Mouse (Mus musculus) left cerebral cortex, adult 2 months (tissue): ENCODE data around the gene Erg28. TPM values are rescaled to one million over a fixed set of nuclear protein-coding genes. Genes with fewer than 3 reads are reported as not detected.

ENCODE experiments used
- DNase-seq, 2 experiments: peaks; one replicate each; pipeline ENCODE4 v3.0.0; 2021 to 2022; ENCODE audit warnings: low spot score in 2 of 2, mixed read lengths in 1 of 2; ENCODE audit errors: extremely low spot score in 1 of 2
- H3K27ac ChIP-seq: fragments of 200-600 bp; 2 replicates; pipeline ENCODE4 v1.8.1; 2022
- H3K4me3 ChIP-seq: fragments of 200-600 bp; 2 replicates; pipeline ENCODE4 v1.8.1; 2022
- CTCF ChIP-seq: fragments of 200-600 bp; IDR thresholded peaks from 2 replicates; pipeline ENCODE4 v1.8.1; 2022; ENCODE audit warnings: antibody characterized with exemption, mild to moderate bottlenecking, moderate library complexity
- intact Hi-C: fragments of 180-260 bp; cut with DNase I; formaldehyde crosslinking; loops from one replicate; pipeline ENCODE4 v1.15.1; 2025
- total RNA-seq, 2 experiments: library from RNA; stranded (reverse); gene quantifications; 2 replicates each; pipeline ENCODE4 v1.2.3; 2021

The Erg28 gene
- total RNA-seq, 2 experiments from 2014 or later, result 48.9 to 51.8 TPM

DNA sequence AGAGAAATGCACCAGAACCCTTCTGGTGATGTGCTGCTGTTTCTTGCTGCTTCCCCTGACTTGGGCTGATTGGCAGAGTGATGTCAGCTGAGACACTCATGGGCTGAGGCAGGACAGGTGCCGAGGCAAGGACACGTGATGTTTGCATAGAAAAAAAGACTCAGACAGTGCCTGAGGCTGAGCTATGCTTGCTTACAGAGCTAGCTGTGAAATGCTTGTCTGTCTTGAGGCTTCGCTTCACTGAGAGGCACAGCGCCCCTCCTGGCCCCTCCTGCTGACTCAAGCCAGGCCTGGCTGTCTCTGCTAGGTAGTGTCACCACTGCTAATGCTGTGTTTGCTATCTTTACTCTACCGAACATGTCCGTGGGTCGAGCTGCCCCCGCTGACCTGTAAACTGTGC, 26.3 kb upstream of the Erg28 start:
- no peak for TF ChIP-seq CTCF
- H3K27ac ChIP-seq, result no peak overlapping the region

GRCm38 (mm10) chr12:85848164-85848958, 24.0 kb upstream of the Erg28 start:
- peak; percentile 67 for TF ChIP-seq CTCF
- Histone ChIP-seq H3K27ac (no peak overlapping the region), H3K4me3 (no peak overlapping the region)
- peak; percentile 31 to 45 for DNase-seq
- intact Hi-C loops, result loop anchor here (1.0 to 5.0 kb wide), 2 partner anchors 179 to 231 kb away; partner anchors contain the start of gene Tgfb3

More for the DNA sequence above, 26.3 kb upstream of the Erg28 start:
- no peak for DNase-seq
- no peak overlapping the region for H3K4me3 ChIP-seq
- intact Hi-C loops, result no loop called here

- no peak overlapping the region for H3K4me3 ChIP-seq
- intact Hi-C loops, result no loop called here
- no peak for DNase-seq
- H3K27ac ChIP-seq, result no peak overlapping the region
- no peak; the same call in 1 of the 2 replicates for TF ChIP-seq CTCF
Measured at GRCm38 (mm10) chr12:85839371-85840000, 15.1 kb upstream of the Erg28 start.

DNA sequence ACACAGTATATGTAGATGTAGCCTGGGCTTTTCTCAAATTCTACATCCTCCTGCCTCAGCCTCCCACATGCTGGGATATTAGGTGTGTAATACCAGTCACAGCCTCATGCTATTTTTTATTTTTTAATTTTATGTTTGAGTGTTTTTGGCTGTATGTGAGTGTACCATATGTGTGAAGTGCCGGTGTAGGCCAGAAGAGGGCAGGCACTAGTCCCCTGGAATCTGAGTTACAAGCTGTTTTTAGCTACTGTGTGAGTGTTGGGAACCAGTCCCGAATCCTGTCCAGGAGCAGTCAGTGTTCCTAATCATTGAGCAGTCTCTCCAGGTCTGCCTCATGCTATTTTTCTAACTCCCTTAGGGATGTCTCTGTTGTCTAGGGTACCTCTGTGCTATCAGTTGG, 13.4 kb upstream of the Erg28 start:
- intact Hi-C loops, result no loop called here
- peak; percentile 13 for TF ChIP-seq CTCF
- no peak for DNase-seq
- Histone ChIP-seq H3K27ac (no peak overlapping the region), H3K4me3 (no peak overlapping the region)

- DNase-seq, result no peak
- Histone ChIP-seq H3K4me3 (no peak overlapping the region), H3K27ac (no peak overlapping the region)
- intact Hi-C loops, result no loop called here
- TF ChIP-seq CTCF, result no peak
Measured at GRCm38 (mm10) chr12:85834543-85834942, 10.2 kb upstream of the Erg28 start.

GRCm38 (mm10) chr12:85830691-85831090, 6.3 kb upstream of the Erg28 start:
- Histone ChIP-seq H3K27ac (0 out of 2 replicates have a peak overlapping the region, but pooled peaks have one; percentile 38), H3K4me3 (no peak overlapping the region)
- TF ChIP-seq CTCF, result no peak
- intact Hi-C loops, result no loop called here
- DNase-seq, result no peak

- Histone ChIP-seq H3K27ac (no peak overlapping the region), H3K4me3 (no peak overlapping the region)
- TF ChIP-seq CTCF, result no peak
- no peak for DNase-seq
- intact Hi-C loops, result no loop called here
Measured at GRCm38 (mm10) chr12:85829866-85830265, 5.5 kb upstream of the Erg28 start.

GRCm38 (mm10) chr12:85828856-85829255, 4.5 kb upstream of the Erg28 start:
- no peak overlapping the region for H3K4me3 ChIP-seq
- intact Hi-C loops, result no loop called here
- no peak for TF ChIP-seq CTCF
- H3K27ac ChIP-seq, result no peak overlapping the region
- DNase-seq, result no peak

GRCm38 (mm10) chr12:85825822-85826221, 1.5 kb upstream of the Erg28 start:
- no peak; the same call in 1 of the 2 replicates for TF ChIP-seq CTCF
- peak overlapping the region; percentile 59 for H3K4me3 ChIP-seq
- H3K27ac ChIP-seq, result peak overlapping the region; percentile 96; the same call in 1 of the 2 replicates

DNA sequence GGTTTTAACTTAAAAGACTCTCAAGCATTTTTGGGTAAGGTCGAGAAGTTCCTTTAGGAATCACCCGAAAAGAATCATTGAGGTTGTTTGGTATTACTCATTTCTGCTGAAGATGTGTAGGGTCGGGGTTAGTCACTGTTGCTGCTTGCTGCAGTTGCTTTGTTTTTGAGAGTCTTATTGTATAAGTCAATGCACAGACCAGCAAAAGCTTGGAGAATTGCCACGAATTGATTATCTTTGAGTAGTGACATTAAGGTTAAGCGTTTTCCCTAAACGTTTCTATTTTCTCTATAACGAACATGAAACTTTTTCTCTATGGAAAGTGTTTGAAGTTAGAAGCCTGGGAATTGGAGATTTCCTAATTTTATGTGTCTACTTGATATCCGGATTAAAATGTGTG, 1.0 kb upstream of the Erg28 start:
- DNase-seq, result no peak
- H3K4me3 ChIP-seq, result peak overlapping the region; percentile 59
- peak overlapping the region; percentile 96 for H3K27ac ChIP-seq
- TF ChIP-seq CTCF, result no peak
- intact Hi-C loops, result no loop called here

More at GRCm38 (mm10) chr12:85825822-85826221, 1.5 kb upstream of the Erg28 start:
- intact Hi-C loops, result no loop called here
- no peak for DNase-seq

GRCm38 (mm10) chr12:85822051-85822450, 2.3 kb downstream of the Erg28 start:
- no peak overlapping the region for H3K4me3 ChIP-seq
- TF ChIP-seq CTCF, result peak; percentile 20
- intact Hi-C loops, result no loop called here
- DNase-seq, result no peak
- no peak overlapping the region for H3K27ac ChIP-seq

DNA sequence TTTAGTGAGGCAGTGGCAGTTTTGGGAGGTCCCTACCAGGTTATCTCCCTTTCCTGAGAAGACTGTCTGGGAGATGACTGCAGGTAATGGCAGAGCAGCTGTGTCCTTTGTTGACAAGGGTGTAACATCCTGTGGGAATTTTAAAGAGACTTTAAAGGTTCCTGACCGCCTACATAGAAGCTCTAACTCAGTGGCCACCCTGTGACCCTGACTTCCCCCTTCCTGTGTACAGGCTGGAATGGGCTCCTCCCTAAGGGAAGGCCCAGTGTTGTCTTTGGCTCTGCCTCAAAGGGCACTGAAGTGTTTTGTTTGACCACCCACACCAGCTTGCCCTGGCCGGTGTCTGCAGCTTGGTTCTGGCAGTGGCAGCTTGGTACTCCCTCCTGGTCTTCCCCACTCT, 10.8 kb downstream of the Erg28 start:
- H3K27ac ChIP-seq, result peak overlapping the region; percentile 50
- no peak for TF ChIP-seq CTCF
- no peak overlapping the region for H3K4me3 ChIP-seq
- intact Hi-C loops, result no loop called here
- no peak for DNase-seq
